Mouse (Mus musculus) adipocyte (in vitro differentiated cells): ENCODE data around the gene Spock1.

Experiments
- DNase-seq: peaks from one replicate; pipeline ENCODE4 v3.0.0-alpha.2; 2016; ENCODE audit warnings: low spot score

Spock1 gene

DNA sequence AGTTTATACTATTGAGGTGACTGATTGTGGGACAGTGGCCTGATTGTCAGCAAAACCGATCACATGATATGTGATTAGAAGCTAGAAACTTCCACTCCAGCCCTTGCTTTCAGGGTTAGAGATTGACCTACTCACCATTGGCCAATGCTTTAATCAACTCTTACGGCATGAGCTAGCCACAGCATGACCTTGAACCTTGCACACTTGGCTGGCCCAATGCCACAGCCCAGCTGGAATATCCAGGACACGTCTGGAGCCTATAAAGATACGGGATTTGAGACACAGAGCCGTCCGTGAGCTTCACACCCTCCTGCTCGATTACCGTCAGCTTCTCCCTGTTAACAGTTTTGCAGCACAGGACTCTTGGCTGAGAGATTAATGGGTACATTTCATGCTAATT, 251.5 kb downstream of the Spock1 start:
- no peak for DNase-seq

- DNase-seq, result no peak
Measured at GRCm38 (mm10) chr13:57654362-57654761, 253.8 kb downstream of the Spock1 start.

- no peak for DNase-seq
Measured at GRCm38 (mm10) chr13:57651236-57651635, 256.9 kb downstream of the Spock1 start.

GRCm38 (mm10) chr13:57648784-57649183, 259.3 kb downstream of the Spock1 start:
- no peak for DNase-seq

DNA sequence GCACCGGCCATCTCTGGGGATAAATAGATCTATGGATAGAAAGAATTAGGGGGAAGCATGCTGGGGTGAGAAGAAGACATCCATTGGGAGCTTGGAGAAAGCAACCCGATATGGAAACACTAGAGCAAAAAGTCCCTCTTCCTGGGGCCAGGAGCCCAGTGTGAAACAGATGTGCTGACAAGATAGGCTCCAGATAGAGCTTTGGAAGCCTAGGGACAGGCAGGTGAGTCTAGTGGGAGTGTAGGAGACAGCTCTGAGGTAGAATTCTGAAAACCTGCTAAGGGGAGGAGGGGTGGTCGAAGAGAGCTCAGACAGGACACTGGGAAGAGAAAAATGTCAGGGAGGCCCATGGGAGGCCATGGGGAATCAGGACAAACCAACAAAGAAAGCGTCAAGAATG, 260.7 kb downstream of the Spock1 start:
- DNase-seq, result no peak

- DNase-seq, result no peak
Measured at GRCm38 (mm10) chr13:57643036-57643435, 265.1 kb downstream of the Spock1 start.

GRCm38 (mm10) chr13:57641649-57642048, 266.5 kb downstream of the Spock1 start:
- DNase-seq, result no peak

DNA sequence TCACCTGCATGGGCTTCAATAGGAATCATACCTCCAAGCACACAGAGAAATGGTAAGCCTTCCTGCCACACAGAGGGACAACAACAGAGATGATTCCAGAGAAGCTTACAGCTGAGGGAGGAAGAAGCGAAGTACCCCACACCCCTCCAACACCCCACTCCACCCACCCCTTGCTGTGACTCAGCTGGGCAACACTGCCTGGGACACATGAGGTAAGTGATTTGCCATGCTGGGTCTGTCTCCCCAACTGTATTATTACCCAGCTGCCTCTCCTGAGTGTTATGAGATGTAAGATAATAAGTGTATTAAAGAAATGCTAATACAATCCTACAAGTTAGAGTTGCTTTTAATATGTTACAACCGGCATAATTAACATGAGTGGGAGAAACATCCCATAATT, 267.2 kb downstream of the Spock1 start:
- no peak for DNase-seq

GRCm38 (mm10) chr13:57638820-57639219, 269.3 kb downstream of the Spock1 start:
- DNase-seq, result no peak

GRCm38 (mm10) chr13:57637606-57638132, 270.5 kb downstream of the Spock1 start:
- DNase-seq, result no peak

DNA sequence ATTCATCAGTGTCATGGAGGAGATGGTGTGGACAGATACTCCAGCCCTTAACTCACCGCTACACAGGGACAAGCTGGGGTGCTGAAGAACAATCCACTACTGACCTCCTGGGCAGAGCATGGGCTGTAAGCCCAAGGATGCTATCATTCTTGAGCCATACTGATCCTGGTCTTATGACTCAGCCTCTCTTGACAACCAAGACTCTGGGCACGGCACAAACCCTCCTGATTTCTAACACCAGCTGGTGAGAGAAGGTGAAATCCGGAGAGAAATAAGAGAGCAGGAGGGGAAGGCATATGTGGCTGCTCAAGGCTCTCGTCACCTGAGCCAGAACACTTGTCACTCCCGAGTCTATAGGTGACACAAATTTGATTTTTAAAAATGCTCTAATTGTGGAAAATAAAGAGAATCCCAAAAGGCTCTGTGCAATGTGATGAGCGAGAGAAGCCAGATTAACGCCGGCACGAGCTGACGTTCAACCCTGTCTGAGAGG, 271.0 kb downstream of the Spock1 start:
- no peak for DNase-seq

DNA sequence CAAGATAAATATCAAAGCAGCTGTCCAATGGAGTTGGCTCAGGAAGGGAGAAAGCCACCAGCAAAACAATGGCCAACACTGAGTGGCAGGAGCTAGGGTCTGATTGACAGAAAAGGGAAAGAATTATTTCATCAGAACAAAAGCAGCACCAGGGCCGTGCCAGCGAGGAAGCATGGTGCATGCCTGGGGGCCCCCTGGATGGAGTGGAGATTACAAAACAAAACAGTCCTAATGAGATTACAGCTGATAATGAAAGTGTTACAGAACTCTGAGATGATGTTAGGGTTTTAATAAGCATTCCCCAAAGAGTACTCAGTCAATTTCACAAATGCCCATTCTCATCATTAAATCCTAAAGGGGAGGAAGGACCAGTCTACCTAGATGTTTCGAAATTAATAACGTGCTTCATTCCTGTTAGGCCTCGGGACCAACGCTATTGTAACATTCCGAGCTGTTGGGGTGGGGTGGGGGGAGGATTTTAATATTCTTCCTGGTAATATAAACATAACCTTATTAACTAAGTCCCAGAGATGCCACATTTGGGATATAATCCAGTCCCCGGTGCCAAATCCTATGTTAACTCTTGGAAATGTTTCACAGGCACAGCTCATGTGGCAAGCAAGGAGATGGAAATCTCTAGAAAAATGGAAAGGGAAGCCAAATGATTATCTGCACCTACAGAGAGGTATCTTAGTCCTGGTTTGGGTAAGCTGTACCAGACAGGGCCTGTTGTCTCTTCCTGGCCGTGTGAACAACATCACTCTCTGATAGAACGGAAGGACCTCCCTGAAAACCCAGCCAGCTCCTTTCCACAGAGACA, 271.7 kb downstream of the Spock1 start:
- DNase-seq, result no peak

DNA sequence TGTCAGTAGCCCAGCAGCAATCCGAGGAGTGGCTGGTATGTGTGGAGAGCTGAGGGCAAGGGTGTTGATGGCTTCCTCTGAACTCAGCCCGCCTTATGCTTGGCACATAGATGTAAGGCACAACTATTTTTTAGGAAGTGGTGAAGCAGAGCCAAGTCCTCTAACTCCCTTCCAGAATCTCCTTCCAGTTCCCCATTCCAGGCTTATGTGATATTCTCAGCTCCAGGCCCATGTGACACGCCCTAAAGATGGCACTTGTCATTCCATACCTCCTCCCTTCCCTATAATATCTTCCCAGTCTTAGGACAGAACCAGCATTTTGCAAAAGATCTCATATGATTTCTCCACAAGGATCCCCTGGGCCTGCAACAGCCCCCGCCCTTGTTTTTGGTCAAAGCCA, 277.6 kb downstream of the Spock1 start:
- no peak for DNase-seq

DNA sequence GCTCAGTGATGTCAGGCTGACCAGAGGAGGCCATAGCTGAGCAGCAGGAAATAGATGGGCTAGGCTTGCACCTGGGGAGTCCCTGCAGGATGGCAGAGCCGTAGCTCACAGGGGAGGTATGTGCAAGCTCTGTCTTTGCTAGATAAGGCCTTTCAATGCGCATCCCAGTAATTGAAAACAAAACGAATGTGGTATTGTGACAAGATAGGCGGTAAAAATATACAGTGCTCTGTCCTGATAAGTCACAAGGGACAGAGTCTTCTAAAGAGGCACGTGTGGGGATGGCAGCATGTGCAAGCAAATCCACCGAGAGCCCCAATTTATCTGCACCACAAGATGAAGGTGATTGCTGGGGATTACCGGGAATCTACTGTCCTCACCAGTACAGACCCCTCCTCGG, 279.9 kb downstream of the Spock1 start:
- DNase-seq, result no peak

- DNase-seq, result no peak
Measured at GRCm38 (mm10) chr13:57626434-57626833, 281.7 kb downstream of the Spock1 start.

DNA sequence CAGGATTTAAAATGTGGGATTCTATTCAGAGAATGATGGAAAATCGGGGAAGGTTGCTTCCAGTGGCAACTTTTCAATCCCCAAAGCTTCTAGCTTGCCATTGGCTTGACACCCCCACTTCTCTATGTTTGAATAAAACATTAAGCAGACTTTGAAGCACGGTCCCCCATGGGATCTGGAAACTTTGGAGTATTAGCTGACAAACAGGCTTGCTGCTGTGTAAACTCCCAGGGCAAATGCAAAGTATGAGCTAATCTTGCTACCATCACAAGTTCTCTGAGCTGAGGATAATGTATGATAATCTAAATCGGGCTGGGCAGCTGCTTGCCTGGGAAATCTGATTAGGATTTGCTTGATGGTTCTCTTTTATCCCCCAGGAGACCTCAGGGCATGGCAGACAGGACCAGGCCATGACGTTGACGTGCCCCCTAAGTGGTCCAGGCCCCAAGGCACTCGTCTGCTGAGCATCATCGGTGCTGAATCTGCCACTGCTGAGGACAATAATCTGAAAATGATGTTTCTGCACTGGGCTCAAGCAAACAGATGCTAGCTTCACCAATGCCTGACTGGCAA, 284.1 kb downstream of the Spock1 start:
- no peak for DNase-seq

GRCm38 (mm10) chr13:57619079-57619768, 288.9 kb downstream of the Spock1 start:
- no peak for DNase-seq

- DNase-seq, result no peak
Measured at GRCm38 (mm10) chr13:57611326-57612171, 296.6 kb downstream of the Spock1 start.

DNA sequence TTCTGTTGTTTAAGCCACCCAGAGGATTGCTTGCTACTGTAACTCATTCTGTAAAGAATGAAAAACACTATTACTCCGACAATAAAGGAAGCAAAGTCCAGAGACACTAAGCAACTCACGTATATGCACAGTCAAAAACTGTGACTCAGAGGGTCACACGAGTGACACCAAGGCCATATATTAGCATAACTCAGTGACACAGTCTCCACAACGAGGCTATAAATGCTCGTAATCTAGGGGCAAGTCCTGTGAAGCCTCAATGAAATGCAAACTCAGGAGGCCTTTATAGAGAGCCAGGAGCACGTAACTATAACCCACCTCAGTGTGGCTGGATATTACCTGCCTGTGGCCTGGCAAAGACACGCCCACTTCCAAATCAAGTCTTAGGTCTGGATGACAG, 298.2 kb downstream of the Spock1 start:
- DNase-seq, result no peak

DNA sequence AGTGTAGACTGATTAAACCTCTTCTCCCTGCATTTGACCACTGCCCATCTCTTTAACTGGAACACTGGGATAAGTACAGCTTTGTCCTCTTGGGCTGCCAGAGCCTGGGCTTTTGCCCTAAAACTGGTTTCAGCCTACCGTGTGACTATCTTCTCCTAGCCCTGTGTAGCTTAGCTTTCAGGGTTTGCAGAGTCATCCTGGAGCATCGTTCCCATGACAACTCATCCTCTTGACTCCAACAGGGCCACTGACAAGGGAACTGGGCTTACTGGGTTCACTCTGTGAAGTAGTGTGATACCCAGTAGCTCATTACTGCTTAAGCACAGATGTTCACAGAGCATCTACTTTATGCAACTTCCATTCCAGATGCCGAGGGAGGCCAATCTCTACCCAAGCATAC, 303.7 kb downstream of the Spock1 start:
- DNase-seq, result no peak

- DNase-seq, result no peak
Measured at GRCm38 (mm10) chr13:57603226-57603625, 304.9 kb downstream of the Spock1 start.

GRCm38 (mm10) chr13:57595761-57596051, 312.4 kb downstream of the Spock1 start:
- DNase-seq, result no peak
